Mouse (Mus musculus) adrenal gland, postnatal 25 days (tissue): ENCODE data around the gene Olfr1463. TPM values are rescaled to one million over a fixed set of nuclear protein-coding genes. Genes with fewer than 3 reads are reported as not detected.

Experiments
- DNase-seq: peaks from one replicate; pipeline ENCODE4 v3.0.0; 2021; ENCODE audit warnings: mixed read lengths
- long read RNA-seq: library from polyadenylated mRNA; stranded (forward); transcript quantifications from one replicate; pipeline ENCODE4 v2.0.0, GENCODE M21; 2021
- total RNA-seq: library from RNA; stranded (reverse); gene quantifications from 2 replicates; pipeline ENCODE4 v1.2.3, GENCODE M21; 2021

Gene Olfr1463
- total RNA-seq = not detected in 2 replicates
- long read RNA-seq = 0 reads

- DNase-seq = no peak
Observed at GRCm38 (mm10) chr19:13231028-13231427, at the start of gene Olfr1463. Gene Olfr1463, plus strand, starts transcription at chr19:13231328.

DNA sequence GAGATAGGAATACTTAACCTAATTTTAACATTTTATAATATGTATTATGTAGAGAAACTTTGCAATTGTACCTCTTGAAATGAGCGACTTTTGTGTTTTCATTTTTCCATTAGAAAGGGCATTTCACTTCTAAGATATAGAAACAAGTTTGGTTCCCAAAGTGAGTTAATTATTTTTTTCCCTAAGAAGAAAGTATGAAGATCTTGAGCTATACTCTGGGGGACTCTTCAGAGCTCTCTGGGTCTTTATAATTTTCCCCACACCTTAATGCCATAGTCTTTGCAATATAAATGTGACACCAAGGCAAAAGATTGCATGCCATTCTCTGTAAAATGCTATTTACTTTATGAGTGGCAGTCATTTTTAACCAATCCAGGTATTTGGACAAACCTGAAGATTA, 45.7 kb upstream of the Olfr1463 start, which contains the start of gene Olfr1462:
Olfr1462 (plus strand) TSS at position 301 of the 400 bp plus-strand sequence.
- no peak for DNase-seq

DNA sequence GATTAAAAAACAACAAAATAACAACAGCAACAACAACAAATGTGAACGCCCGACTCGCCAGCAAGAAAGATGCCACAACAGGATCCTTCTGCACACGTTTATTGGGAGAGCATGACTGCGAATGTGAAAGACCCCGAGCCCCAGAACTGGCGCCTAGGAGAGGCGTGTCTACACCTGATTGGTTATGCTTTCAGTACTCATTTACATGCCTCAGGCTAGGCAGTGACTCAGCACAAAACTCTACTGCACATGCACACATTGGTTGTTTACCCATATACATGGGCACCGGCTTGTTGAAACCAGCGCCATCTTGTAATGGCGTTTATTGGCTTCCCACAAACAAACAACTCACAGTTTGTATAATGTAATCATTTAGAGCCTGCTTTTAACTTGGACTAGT, 9.5 kb upstream of the Olfr1463 start:
- no peak for DNase-seq

Other genes with a start within 250 kb of the Olfr1463 start
- gene Olfr1451, start 236.3 kb upstream of the Olfr1463 start, total RNA-seq = not detected in 2 replicates
- not detected in 2 replicates for gene Olfr1453, start 203.0 kb upstream of the Olfr1463 start, total RNA-seq
- gene Olfr1454, start 170.7 kb upstream of the Olfr1463 start, total RNA-seq = not detected in 2 replicates
- not detected in 2 replicates for gene Olfr1457, start 133.4 kb upstream of the Olfr1463 start, total RNA-seq
- gene Olfr1458, start 124.6 kb upstream of the Olfr1463 start, total RNA-seq = not detected in 2 replicates
- gene Olfr1459, start 81.8 kb upstream of the Olfr1463 start, total RNA-seq = 0.09 TPM in 1 of 2 replicates, not detected in the other
- not detected in 2 replicates for gene Olfr1461, start 68.3 kb upstream of the Olfr1463 start, total RNA-seq
- gene Olfr1462, start 45.6 kb upstream of the Olfr1463 start, total RNA-seq = not detected in 2 replicates
- not detected in 2 replicates for gene Olfr1465, start 84.2 kb downstream of the Olfr1463 start, total RNA-seq
- gene Olfr1466, start 107.5 kb downstream of the Olfr1463 start, total RNA-seq = not detected in 2 replicates
- not detected in 2 replicates for gene Olfr1467, start 130.9 kb downstream of the Olfr1463 start, total RNA-seq
- not detected in 2 replicates for gene Olfr1469, start 176.5 kb downstream of the Olfr1463 start, total RNA-seq
- gene Olfr1471, start 212.1 kb downstream of the Olfr1463 start, total RNA-seq = not detected in 2 replicates
- gene Olfr1472, start 224.8 kb downstream of the Olfr1463 start, total RNA-seq = not detected in 2 replicates
- not detected in 2 replicates for gene Olfr1474, start 238.2 kb downstream of the Olfr1463 start, total RNA-seq
- not detected in 2 replicates for gene Olfr1475, start 248.9 kb downstream of the Olfr1463 start, total RNA-seq